Mouse (Mus musculus) kidney, embryonic 14.5 days (tissue): ENCODE results near the gene Gm10719. TPM values are rescaled to one million over a fixed set of nuclear protein-coding genes. Genes with fewer than 3 reads are reported as not detected.
"Not testable (repeated sequence)": the region's sequence is repeated elsewhere in the genome, so short reads cannot be mapped to it uniquely, and the experiment has no call there.

Experiments
- ATAC-seq: fragments of 200-750 bp; cut with Nextera tagmentation; 2 replicates; pipeline ENCODE4 v1.8.0; 2017; ENCODE audit warnings: moderate number of reproducible peaks, mild to moderate bottlenecking, moderate TSS enrichment, moderate library complexity; ENCODE audit not compliant: low FRiP score, low TSS enrichment
- H3K27ac ChIP-seq: fragments of 300-500 bp; sonication (generic); 2 replicates; pipeline ENCODE4 v1.5.1; 2014; ENCODE audit warnings: low read depth, mild to moderate bottlenecking, low read length, moderate library complexity, mixed read lengths
- H3K27me3 ChIP-seq: fragments of 300-500 bp; sonication (generic); 2 replicates; pipeline ENCODE4 v1.6.1; 2014; ENCODE audit warnings: mild to moderate bottlenecking, low read length; ENCODE audit not compliant: control insufficient read depth, insufficient read depth
- H3K36me3 ChIP-seq: fragments of 300-500 bp; sonication (generic); 2 replicates; pipeline ENCODE4 v1.6.1; 2014; ENCODE audit warnings: low read length, mixed read lengths; ENCODE audit not compliant: control insufficient read depth, insufficient read depth
- H3K4me1 ChIP-seq: fragments of 300-500 bp; sonication (generic); 2 replicates; pipeline ENCODE4 v1.6.1; 2014; ENCODE audit warnings: low read length, mixed read lengths; ENCODE audit not compliant: control insufficient read depth, insufficient read depth
- H3K4me2 ChIP-seq: fragments of 300-500 bp; sonication (generic); replicated peaks from 2 replicates; pipeline ENCODE4 v1.6.1; 2014; ENCODE audit warnings: low read depth, mild to moderate bottlenecking, low read length
- H3K4me3 ChIP-seq: fragments of 300-500 bp; sonication (generic); 2 replicates; pipeline ENCODE4 v1.5.1; 2014; ENCODE audit warnings: mild to moderate bottlenecking, low read length
- H3K9ac ChIP-seq: fragments of 300-500 bp; sonication (generic); 2 replicates; pipeline ENCODE4 v1.6.1; 2014; ENCODE audit warnings: low read depth, mild to moderate bottlenecking, low read length, moderate library complexity
- H3K9me3 ChIP-seq: fragments of 300-500 bp; sonication (generic); 2 replicates; pipeline ENCODE4 v1.6.1; 2016; ENCODE audit warnings: low read length; ENCODE audit not compliant: control insufficient read depth
- WGBS: fragments of 180-500 bp; shearing (Covaris S2); extraction: QIAGEN DNeasy Blood & Tissue Kit; methylation state at CpG from one replicate; pipeline ENCODE4 v1.1.7; 2014; 5-methylcytosine and 5-hydroxymethylcytosine counted together
- polyA plus RNA-seq: library from polyadenylated mRNA; unstranded; fragments of >200 nt; fragmentation: Nextera tagmentation; extraction: Ambion mirVana; gene quantifications from 2 replicates; pipeline ENCODE4 v1.2.1, GENCODE M21; 2014

Gm10719 gene
- polyA plus RNA-seq, 1 experiment from 2014 or later = not detected

DNA sequence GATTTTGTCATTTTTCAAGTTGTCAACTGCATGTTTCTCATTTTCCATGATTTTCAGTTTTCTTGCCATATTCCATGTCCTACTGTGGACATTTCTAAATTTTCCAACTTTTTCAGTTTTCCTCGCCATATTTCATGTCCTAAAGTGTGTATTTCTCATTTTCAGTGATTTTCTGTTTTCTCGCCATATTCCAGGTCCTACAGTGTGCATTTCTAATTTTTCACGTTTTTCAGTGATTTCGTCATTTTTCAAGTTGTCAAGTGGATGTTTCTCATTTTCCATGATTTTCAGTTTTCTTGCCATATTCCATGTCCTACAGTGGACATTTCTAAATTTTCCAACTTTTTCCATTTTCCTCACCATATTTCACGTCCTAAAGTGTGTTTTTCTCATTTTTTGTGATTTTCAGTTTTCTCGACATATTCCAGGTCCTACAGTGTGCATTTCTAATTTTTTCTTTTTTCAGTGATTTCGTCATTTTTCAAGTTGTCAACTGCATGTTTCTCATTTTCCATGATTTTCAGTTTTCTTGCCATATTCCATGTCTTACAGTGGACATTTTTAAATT, 5.1 kb upstream of the Gm10719 start:
- H3K4me3 ChIP-seq, H3K36me3 ChIP-seq, H3K27ac ChIP-seq, H3K4me2 ChIP-seq, H3K27me3 ChIP-seq, H3K4me1 ChIP-seq, H3K9ac ChIP-seq, H3K9me3 ChIP-seq, ATAC-seq: not testable (repeated sequence)
- 95% methylated on average over 2 of the region's 7 CpGs for WGBS

DNA sequence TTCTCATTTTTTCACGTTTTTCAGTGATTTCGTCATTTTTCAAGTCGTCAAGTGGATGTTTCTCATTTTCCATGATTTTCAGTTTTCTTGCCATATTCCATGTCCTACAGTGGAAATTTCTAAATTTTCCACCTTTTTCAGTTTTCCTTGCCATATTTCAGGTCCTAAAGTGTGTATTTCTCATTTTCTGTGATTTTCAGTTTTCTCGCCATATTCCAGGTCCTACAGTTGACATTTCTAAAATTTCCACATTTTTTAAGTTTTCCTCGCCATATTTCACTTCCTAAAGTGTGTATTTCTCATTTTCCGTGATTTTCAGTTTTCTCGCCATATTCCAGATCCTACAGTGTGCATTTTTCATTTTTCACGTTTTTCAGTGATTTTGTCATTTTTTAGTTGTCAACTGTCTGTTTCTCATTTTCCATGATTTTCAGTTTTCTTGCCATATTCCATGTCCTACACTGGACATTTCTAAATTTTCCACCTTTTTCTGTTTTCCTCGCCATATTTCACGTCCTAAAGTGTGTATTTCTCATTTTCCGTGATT, 4.4 kb upstream of the Gm10719 start, which contains the start of gene Gm10721:
Gm10721 (plus strand) TSS at position 408 of the 547 bp plus-strand sequence.
- H3K9me3 ChIP-seq, H3K4me3 ChIP-seq, H3K27ac ChIP-seq, H3K36me3 ChIP-seq, H3K4me1 ChIP-seq, H3K27me3 ChIP-seq, H3K9ac ChIP-seq, H3K4me2 ChIP-seq: not testable (repeated sequence)
- peak; percentile 39; the same call in 1 of the 2 replicates for ATAC-seq
- no CpG with 5 or more reads among the region's 11 CpGs for WGBS

DNA sequence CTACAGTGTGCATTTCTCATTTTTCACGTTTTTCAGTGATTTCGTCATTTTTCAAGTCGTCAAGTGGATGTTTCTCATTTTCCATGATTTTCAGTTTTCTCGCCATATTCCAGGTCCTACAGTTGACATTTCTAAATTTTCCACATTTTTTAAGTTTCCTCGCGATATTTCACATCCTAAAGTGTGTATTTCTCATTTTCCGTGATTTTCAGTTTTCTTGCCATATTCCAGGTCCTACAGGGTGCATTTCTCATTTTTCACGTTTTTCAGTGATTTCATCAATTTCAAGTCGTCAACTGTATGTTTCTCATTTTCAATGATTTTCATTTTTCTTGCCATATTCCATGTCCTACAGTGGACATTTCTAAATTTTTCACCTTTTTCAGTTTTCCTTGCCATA, 1.9 kb upstream of the Gm10719 start, which contains the start of gene Gm10720:
Gm10720 (plus strand) TSS at position 301 of the 400 bp plus-strand sequence.
- not testable (repeated sequence) for H3K27me3 ChIP-seq, H3K27ac ChIP-seq, ATAC-seq, H3K4me2 ChIP-seq, H3K4me1 ChIP-seq, H3K9ac ChIP-seq, H3K36me3 ChIP-seq, H3K9me3 ChIP-seq, H3K4me3 ChIP-seq
- WGBS = 61% methylated on average over 4 of the region's 9 CpGs

GRCm38 (mm10) chr9:3015896-3016295, 1.3 kb upstream of the Gm10719 start:
- H3K4me3 ChIP-seq, ATAC-seq, H3K4me2 ChIP-seq, H3K27me3 ChIP-seq, H3K9ac ChIP-seq, H3K4me1 ChIP-seq, H3K27ac ChIP-seq, H3K36me3 ChIP-seq, H3K9me3 ChIP-seq: not testable (repeated sequence)
- 64% methylated on average over 4 of the region's 6 CpGs for WGBS

DNA sequence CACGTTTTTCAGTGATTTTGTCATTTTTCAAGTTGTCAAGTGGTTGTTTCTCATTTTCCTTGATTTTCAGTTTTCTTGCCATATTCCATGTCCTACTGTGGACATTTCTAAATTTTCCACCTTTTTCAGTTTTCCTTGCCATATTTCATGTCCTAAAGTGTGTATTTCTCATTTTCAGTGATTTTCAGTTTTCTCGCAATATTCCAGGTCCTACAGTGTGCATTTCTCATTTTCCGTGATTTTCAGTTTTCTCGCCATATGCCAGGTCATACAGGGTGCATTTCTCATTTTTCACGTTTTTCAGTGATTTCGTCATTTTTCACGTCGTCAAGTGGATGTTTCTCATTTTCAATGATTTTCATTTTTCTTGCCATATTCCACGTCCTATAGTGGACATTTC, 1.7 kb downstream of the Gm10719 start:
- not testable (repeated sequence) for H3K27ac ChIP-seq, H3K4me2 ChIP-seq, H3K9ac ChIP-seq, H3K36me3 ChIP-seq, ATAC-seq, H3K27me3 ChIP-seq, H3K9me3 ChIP-seq, H3K4me1 ChIP-seq, H3K4me3 ChIP-seq
- 68% methylated on average over 9 of the region's 9 CpGs for WGBS

GRCm38 (mm10) chr9:3019835-3020727, 2.9 kb downstream of the Gm10719 start:
- not testable (repeated sequence) for H3K9me3 ChIP-seq, H3K4me2 ChIP-seq, H3K4me1 ChIP-seq, H3K36me3 ChIP-seq, H3K27me3 ChIP-seq, H3K27ac ChIP-seq, H3K4me3 ChIP-seq, H3K9ac ChIP-seq
- WGBS = 79% methylated on average over 11 of the region's 19 CpGs
- 0 out of 2 replicates have a peak, but pooled peaks have one; percentile 65 for ATAC-seq

GRCm38 (mm10) chr9:3022316-3023008, 5.3 kb downstream of the Gm10719 start:
- not testable (repeated sequence) for H3K36me3 ChIP-seq, H3K4me1 ChIP-seq, H3K9ac ChIP-seq, H3K27ac ChIP-seq, H3K4me2 ChIP-seq, H3K9me3 ChIP-seq, H3K4me3 ChIP-seq, ATAC-seq, H3K27me3 ChIP-seq
- WGBS = 70% methylated on average over 9 of the region's 13 CpGs

- H3K9me3 ChIP-seq, H3K27me3 ChIP-seq, H3K4me3 ChIP-seq, ATAC-seq, H3K9ac ChIP-seq, H3K27ac ChIP-seq, H3K36me3 ChIP-seq, H3K4me2 ChIP-seq, H3K4me1 ChIP-seq: not testable (repeated sequence)
- 72% methylated on average over 9 of the region's 13 CpGs for WGBS
Measured at GRCm38 (mm10) chr9:3023312-3023984, 6.2 kb downstream of the Gm10719 start, which contains the start of gene Gm10718. Gene Gm10718, plus strand, starts transcription at chr9:3023547.
